Comparison of ENCODE assay signal across 8 mouse cellular contexts in genomic region chr5:37816907-37817657, GRCm38 (mm10). TPM values are rescaled to one million over a fixed set of nuclear protein-coding genes. Genes with fewer than 3 reads are reported as not detected.
A peak's percentile ranks its signal among the peaks of the same experiment; 100 is the strongest.
DNase-seq lines count a peak whose midpoint lies in the region; ATAC-seq and TF ChIP-seq lines count a peak whose summit lies in the region.
"Had no signal": no experiment of that assay in that cellular context is flagged by ENCODE, and none has a peak within 500 bp of the region (broad histone marks: within the 10 kb centered on the region; RNA-seq: fewer than 3 reads in every experiment).

No protein-coding gene starts in this region.

- H3K36me3 ChIP-seq in E14TG2a.4 (ENCODE audit: insufficient read depth, low read length) (no peaks in the 10 kb centered on the region), ES-Bruce4 (ENCODE audit: control insufficient read depth, insufficient read depth, low read length, poor library complexity, severe bottlenecking) (no peaks in the 10 kb centered on the region)
- no peaks in the 10 kb centered on the region for H3K36me3 ChIP-seq in forebrain, embryonic 14.5 days (ENCODE audit: control insufficient read depth, insufficient read depth, low read length)
- no peaks in the 10 kb centered on the region for H3K36me3 ChIP-seq in lung, embryonic 15.5 days

- H3K4me1 ChIP-seq in E14TG2a.4 (replicated peaks; ENCODE audit: low read depth, low read length) (peaks cover 35% of the 10 kb centered on the region), ES-Bruce4 (ENCODE audit: control insufficient read depth, insufficient read depth, low read length) (no peaks in the 10 kb centered on the region)
- no peaks in the 10 kb centered on the region for H3K4me1 ChIP-seq in forebrain, embryonic 14.5 days (ENCODE audit: control insufficient read depth, insufficient read depth, low read length)
- H3K4me1 ChIP-seq in lung, embryonic 15.5 days = 0 out of 2 replicates have a peak, but pooled peaks cover 7% of the 10 kb centered on the region

- TF ChIP-seq EP300 in ES-Bruce4 (IDR thresholded peaks at IDR 0.05; ENCODE audit: insufficient read depth, low read depth, low read length) = no peak

- H3K9ac ChIP-seq in ES-Bruce4 (ENCODE audit: low read depth, poor library complexity, severe bottlenecking) = no peak overlapping the region
- H3K9ac ChIP-seq in forebrain, embryonic 14.5 days (ENCODE audit: low read length) = no peak overlapping the region
- no peak overlapping the region for H3K9ac ChIP-seq in lung, embryonic 15.5 days

- 0 out of 2 replicates have a peak overlapping the region, but pooled peaks have one; percentile 14 for H3K4me2 ChIP-seq in forebrain, embryonic 14.5 days (ENCODE audit: low read length)
- peak overlapping the region; percentile 27; the same call in 1 of the 2 replicates for H3K4me2 ChIP-seq in lung, embryonic 15.5 days

- 1% methylated on average over 46 of the region's 46 CpGs for WGBS in forebrain, embryonic 14.5 days
- 2% methylated on average over 46 of the region's 46 CpGs for WGBS in lung, embryonic 15.5 days

- no peak for TF ChIP-seq POLR2A in ES-Bruce4 (IDR thresholded peaks at IDR 0.05; ENCODE audit: insufficient read depth, low read length)

- no peak for TF ChIP-seq CTCF in E14TG2a.4 (conservative IDR thresholded peaks at IDR 0.05; ENCODE audit: low read length)
- TF ChIP-seq CTCF in ES-Bruce4 (IDR thresholded peaks at IDR 0.05; ENCODE audit: low read depth, low read length) = peak; percentile 60

- H3K9me3 ChIP-seq in E14TG2a.4 (ENCODE audit: low read length) = peaks cover 9% of the 10 kb centered on the region; the same call in 1 of the 2 replicates
- no peaks in the 10 kb centered on the region for H3K9me3 ChIP-seq in ES-Bruce4 (replicated peaks; ENCODE audit: control insufficient read depth, insufficient read depth, low read length, poor library complexity, severe bottlenecking)
- no peaks in the 10 kb centered on the region for H3K9me3 ChIP-seq in forebrain, embryonic 14.5 days (replicated peaks; ENCODE audit: control insufficient read depth, low read length)
- H3K9me3 ChIP-seq in lung, embryonic 15.5 days = no peaks in the 10 kb centered on the region

- DNase-seq in forebrain, embryonic 14.5 days (ENCODE audit: low spot score) = no peak
- peak; percentile 74 for DNase-seq in heart, postnatal 4 days
- peak; percentile 58 for DNase-seq in yolk sac, embryonic 10.5 days (ENCODE audit: low spot score)
- DNase-seq in cerebellum, adult 18-20 months = no peak

- peaks cover 94% of the 10 kb centered on the region for H3K27me3 ChIP-seq in E14TG2a.4 (ENCODE audit: insufficient read depth, low read length)
- peaks cover 28% of the 10 kb centered on the region for H3K27me3 ChIP-seq in ES-Bruce4 (ENCODE audit: control insufficient read depth, insufficient read depth, low read length, poor library complexity, severe bottlenecking)
- H3K27me3 ChIP-seq in forebrain, embryonic 14.5 days (replicated peaks; ENCODE audit: control insufficient read depth, insufficient read depth, low read length) = peaks cover 77% of the 10 kb centered on the region
- H3K27me3 ChIP-seq in lung, embryonic 15.5 days = peaks cover 99% of the 10 kb centered on the region

- H3K4me3 ChIP-seq in E14TG2a.4 (replicated peaks; ENCODE audit: low read length) = peak overlapping the region; percentile 57
- H3K4me3 ChIP-seq in ES-Bruce4 (ENCODE audit: low read depth, low read length) = peak overlapping the region; percentile 39
- no peak overlapping the region for H3K4me3 ChIP-seq in forebrain, embryonic 14.5 days (ENCODE audit: low read depth, low read length)
- 0 out of 2 replicates have a peak overlapping the region, but pooled peaks have one; percentile 6 for H3K4me3 ChIP-seq in lung, embryonic 15.5 days

- H3K27ac ChIP-seq in ES-Bruce4 (ENCODE audit: insufficient read depth, low read length) = no peak overlapping the region
- no peak overlapping the region for H3K27ac ChIP-seq in forebrain, embryonic 14.5 days (ENCODE audit: low read depth, low read length)
- H3K27ac ChIP-seq in lung, embryonic 15.5 days = no peak overlapping the region
- H3K27ac ChIP-seq: macrophage had no signal

- peak; percentile 47; the same call in 1 of the 2 replicates for ATAC-seq in forebrain, embryonic 14.5 days
- peak; percentile 37; the same call in 1 of the 2 replicates for ATAC-seq in lung, embryonic 15.5 days (ENCODE audit: borderline replicate concordance, extremely low read depth, low FRiP score, low TSS enrichment)

RNA-seq across cellular contexts. Expression of gene Msx1, which starts 7.3 kb away (rescaled TPM):
- 0.68 and 0.72 TPM in 2 replicates for polyA plus RNA-seq in ES-Bruce4 (2011; ENCODE audit: insufficient read depth, insufficient read length, low read depth, missing spikeins)
- 12.5 and 16.1 TPM in 2 replicates for polyA plus RNA-seq in forebrain, embryonic 14.5 days (2014; fragmentation: Nextera tagmentation; extraction: Ambion mirVana)
- 1 to 10 TPM; 4.7 to 4.9 TPM for total RNA-seq in heart, postnatal 4 days (2021)
- polyA plus RNA-seq in lung, embryonic 15.5 days (2015; fragmentation: Nextera tagmentation; extraction: Ambion mirVana) = 3.4 and 3.5 TPM in 2 replicates
- polyA plus RNA-seq: macrophage had no signal

Comparison
In these comparisons a context has a peak if more than half of its experiments do, and no peak if none do; other contexts are left out.
1. DNase-seq: peak in heart, postnatal 4 days (single experiment) and yolk sac, embryonic 10.5 days (single experiment); none in forebrain, embryonic 14.5 days (single experiment) and cerebellum, adult 18-20 months (0 of 2).